Mouse (Mus musculus): ENCODE data around the gene Cdk8. TPM values are rescaled to one million over a fixed set of nuclear protein-coding genes. Genes with fewer than 3 reads are reported as not detected.

Cdk8 gene
- polyA plus RNA-seq, 1 experiment from 2014 or later, result 15.8 TPM

DNA sequence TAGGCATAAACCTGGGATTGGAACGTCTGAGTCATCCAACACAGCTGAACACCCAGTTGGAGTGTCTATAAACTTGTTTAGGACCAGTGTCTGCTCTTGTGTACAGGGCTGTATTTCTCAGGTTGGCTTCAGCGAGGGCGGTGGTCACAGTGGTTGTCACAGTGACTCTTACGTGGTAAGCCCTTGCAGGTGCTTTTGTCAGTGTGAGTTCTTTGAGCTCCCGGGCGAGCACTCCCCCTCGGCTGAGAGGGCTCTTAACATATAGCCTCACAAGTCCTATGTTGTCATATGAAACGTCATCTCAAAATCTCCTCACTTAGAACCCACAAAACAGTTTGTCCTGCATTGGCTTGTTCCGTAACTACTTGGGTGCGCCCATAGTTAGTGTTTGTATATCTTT lies 7.2 kb downstream of the Cdk8 start:
- Histone ChIP-seq H3K4me2 (no peak overlapping the region), H3K4me3 (no peak overlapping the region), H3K27ac (no peak overlapping the region), H3K27me3 (no peaks in the 10 kb centered on the region), H3K9ac (no peak overlapping the region), H3K9me3 (replicated peaks) (no peaks in the 10 kb centered on the region), H3K4me1 (peaks cover 11% of the 10 kb centered on the region), H3K36me3 (ENCODE audit: poor library complexity, severe bottlenecking) (no peaks in the 10 kb centered on the region)
- 89% methylated on average over 10 of the region's 10 CpGs for WGBS
- no peak for ATAC-seq

- WGBS, result 94% methylated on average over 2 of the region's 2 CpGs
- no peak for ATAC-seq
- H3K27ac ChIP-seq, result no peak overlapping the region
Observed at GRCm38 (mm10) chr5:146240771-146241170, 9.7 kb downstream of the Cdk8 start.

DNA sequence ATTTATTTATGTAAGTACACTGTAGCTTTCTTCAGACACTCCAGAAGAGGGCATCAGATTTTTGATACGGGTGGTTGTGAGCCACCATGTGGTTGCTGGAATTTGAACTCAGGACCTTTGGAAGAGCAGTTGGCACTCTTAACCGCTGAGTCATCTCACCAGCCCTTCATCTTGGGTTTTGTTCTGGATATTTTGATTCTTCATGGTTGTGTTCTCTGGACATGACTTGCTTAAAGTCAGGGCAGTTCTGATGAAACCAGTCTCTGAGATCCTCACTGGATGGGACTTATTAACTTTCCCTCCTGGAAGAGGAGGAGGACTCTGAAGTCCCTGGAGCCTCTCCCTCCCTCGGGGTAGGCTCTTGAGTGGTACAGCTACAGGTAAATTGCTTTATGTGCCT lies 10.2 kb downstream of the Cdk8 start:
- Histone ChIP-seq H3K27ac (no peak overlapping the region), H3K9me3 (replicated peaks) (no peaks in the 10 kb centered on the region), H3K4me2 (no peak overlapping the region), H3K4me3 (no peak overlapping the region), H3K4me1 (no peaks in the 10 kb centered on the region), H3K9ac (no peak overlapping the region), H3K36me3 (ENCODE audit: poor library complexity, severe bottlenecking) (no peaks in the 10 kb centered on the region), H3K27me3 (no peaks in the 10 kb centered on the region)
- 94% methylated on average over 3 of the region's 3 CpGs for WGBS
- ATAC-seq, result no peak

More at GRCm38 (mm10) chr5:146240771-146241170, 9.7 kb downstream of the Cdk8 start:
- no peak overlapping the region for H3K9ac ChIP-seq
- no peaks in the 10 kb centered on the region for H3K36me3 ChIP-seq (ENCODE audit: poor library complexity, severe bottlenecking)
- no peak overlapping the region for H3K4me2 ChIP-seq
- no peaks in the 10 kb centered on the region for H3K4me1 ChIP-seq
- no peaks in the 10 kb centered on the region for H3K27me3 ChIP-seq
- H3K9me3 ChIP-seq (replicated peaks), result no peaks in the 10 kb centered on the region
- H3K4me3 ChIP-seq, result no peak overlapping the region

DNA sequence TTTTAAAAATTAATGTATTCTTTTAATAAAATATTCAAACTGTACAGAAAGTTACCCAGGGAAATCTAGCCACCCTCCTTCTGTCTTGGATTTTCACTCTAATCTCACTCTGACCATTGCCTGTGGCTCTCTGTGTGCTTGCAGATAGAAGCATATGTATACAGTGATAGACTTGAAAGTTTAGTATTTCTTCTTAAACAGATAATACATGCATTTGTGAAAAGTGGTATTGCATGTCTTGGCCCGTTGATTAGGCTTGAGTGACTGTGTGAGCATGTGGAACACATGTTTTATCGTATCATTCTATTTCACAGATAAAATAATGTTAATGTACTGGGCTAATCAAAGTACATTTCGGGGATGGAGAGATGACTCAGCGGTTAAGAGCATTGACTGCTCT lies 14.2 kb downstream of the Cdk8 start:
- H3K9ac ChIP-seq, result no peak overlapping the region
- peaks cover 7% of the 10 kb centered on the region; the same call in 1 of the 2 replicates for H3K36me3 ChIP-seq (ENCODE audit: poor library complexity, severe bottlenecking)
- WGBS, result 98% methylated on average over 4 of the region's 4 CpGs
- no peak overlapping the region for H3K27ac ChIP-seq
- no peaks in the 10 kb centered on the region for H3K4me1 ChIP-seq
- no peak for ATAC-seq
- no peaks in the 10 kb centered on the region for H3K9me3 ChIP-seq (replicated peaks)
- no peak overlapping the region for H3K4me3 ChIP-seq
- no peak overlapping the region for H3K4me2 ChIP-seq
- H3K27me3 ChIP-seq, result no peaks in the 10 kb centered on the region

GRCm38 (mm10) chr5:146245646-146246370 lies 14.8 kb downstream of the Cdk8 start:
- ATAC-seq, result no peak
- Histone ChIP-seq H3K27ac (no peak overlapping the region), H3K9ac (no peak overlapping the region), H3K9me3 (replicated peaks) (no peaks in the 10 kb centered on the region), H3K36me3 (ENCODE audit: poor library complexity, severe bottlenecking) (peaks cover 7% of the 10 kb centered on the region; the same call in 1 of the 2 replicates), H3K4me2 (no peak overlapping the region), H3K4me3 (no peak overlapping the region), H3K4me1 (no peaks in the 10 kb centered on the region), H3K27me3 (no peaks in the 10 kb centered on the region)
- 93% methylated on average over 7 of the region's 7 CpGs for WGBS

GRCm38 (mm10) chr5:146246386-146246785 lies 15.4 kb downstream of the Cdk8 start:
- no peak for ATAC-seq
- H3K27ac ChIP-seq, result no peak overlapping the region
- no peaks in the 10 kb centered on the region for H3K4me1 ChIP-seq

GRCm38 (mm10) chr5:146247709-146248108 lies 16.7 kb downstream of the Cdk8 start:
- Histone ChIP-seq H3K27me3 (no peaks in the 10 kb centered on the region), H3K9ac (no peak overlapping the region), H3K4me3 (no peak overlapping the region), H3K4me2 (no peak overlapping the region), H3K36me3 (ENCODE audit: poor library complexity, severe bottlenecking) (peaks cover 7% of the 10 kb centered on the region; the same call in 1 of the 2 replicates), H3K4me1 (no peaks in the 10 kb centered on the region), H3K9me3 (replicated peaks) (no peaks in the 10 kb centered on the region), H3K27ac (no peak overlapping the region)
- no peak for ATAC-seq
- 47% methylated on average over 5 of the region's 5 CpGs for WGBS

More at GRCm38 (mm10) chr5:146246386-146246785, 15.4 kb downstream of the Cdk8 start:
- Histone ChIP-seq H3K4me3 (no peak overlapping the region), H3K9me3 (replicated peaks) (no peaks in the 10 kb centered on the region), H3K36me3 (ENCODE audit: poor library complexity, severe bottlenecking) (peaks cover 7% of the 10 kb centered on the region; the same call in 1 of the 2 replicates), H3K27me3 (no peaks in the 10 kb centered on the region), H3K4me2 (no peak overlapping the region), H3K9ac (no peak overlapping the region)
- WGBS, result 93% methylated on average over 1 of the region's 1 CpGs

DNA sequence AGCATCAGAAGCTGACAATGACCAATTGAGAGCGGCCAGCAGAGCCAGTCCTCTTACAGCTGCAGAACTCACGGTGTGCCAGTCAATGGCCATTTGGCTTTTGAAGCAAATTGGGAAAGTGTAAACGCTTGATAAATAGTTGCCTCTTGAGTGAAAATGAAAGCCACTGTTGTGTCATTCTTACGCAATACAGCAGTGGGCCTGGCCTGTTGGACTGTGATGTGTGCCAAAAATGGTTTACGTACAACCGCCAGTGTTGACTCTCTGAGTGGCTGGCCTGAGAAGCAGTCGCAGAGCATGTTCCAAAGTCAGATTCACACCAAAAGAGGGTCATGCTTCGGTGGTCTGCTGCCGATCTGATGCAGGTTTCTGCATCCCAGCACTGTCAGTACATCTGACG lies 17.7 kb downstream of the Cdk8 start:
- H3K27ac ChIP-seq, result no peak overlapping the region
- H3K27me3 ChIP-seq, result no peaks in the 10 kb centered on the region
- H3K9ac ChIP-seq, result no peak overlapping the region
- H3K4me2 ChIP-seq, result no peak overlapping the region
- H3K4me1 ChIP-seq, result no peaks in the 10 kb centered on the region
- ATAC-seq, result no peak
- H3K36me3 ChIP-seq (ENCODE audit: poor library complexity, severe bottlenecking), result peaks cover 7% of the 10 kb centered on the region; the same call in 1 of the 2 replicates
- 89% methylated on average over 10 of the region's 10 CpGs for WGBS
- H3K4me3 ChIP-seq, result no peak overlapping the region
- no peaks in the 10 kb centered on the region for H3K9me3 ChIP-seq (replicated peaks)

- no peak overlapping the region for H3K9ac ChIP-seq
- H3K27ac ChIP-seq, result no peak overlapping the region
- H3K27me3 ChIP-seq, result no peaks in the 10 kb centered on the region
- no peak overlapping the region for H3K4me3 ChIP-seq
- no peak for ATAC-seq
- H3K9me3 ChIP-seq (replicated peaks), result no peaks in the 10 kb centered on the region
- H3K4me2 ChIP-seq, result no peak overlapping the region
- peaks cover 7% of the 10 kb centered on the region; the same call in 1 of the 2 replicates for H3K36me3 ChIP-seq (ENCODE audit: poor library complexity, severe bottlenecking)
- WGBS, result 95% methylated on average over 12 of the region's 12 CpGs
- no peaks in the 10 kb centered on the region for H3K4me1 ChIP-seq
Observed at GRCm38 (mm10) chr5:146250369-146251075, 19.5 kb downstream of the Cdk8 start.

GRCm38 (mm10) chr5:146251663-146252429 lies 20.8 kb downstream of the Cdk8 start:
- Histone ChIP-seq H3K9me3 (replicated peaks) (no peaks in the 10 kb centered on the region), H3K36me3 (ENCODE audit: poor library complexity, severe bottlenecking) (peaks cover 8% of the 10 kb centered on the region; the same call in 1 of the 2 replicates), H3K27ac (no peak overlapping the region), H3K4me2 (no peak overlapping the region), H3K4me3 (no peak overlapping the region), H3K9ac (no peak overlapping the region), H3K4me1 (no peaks in the 10 kb centered on the region), H3K27me3 (no peaks in the 10 kb centered on the region)
- WGBS, result 97% methylated on average over 5 of the region's 5 CpGs
- no peak for ATAC-seq

DNA sequence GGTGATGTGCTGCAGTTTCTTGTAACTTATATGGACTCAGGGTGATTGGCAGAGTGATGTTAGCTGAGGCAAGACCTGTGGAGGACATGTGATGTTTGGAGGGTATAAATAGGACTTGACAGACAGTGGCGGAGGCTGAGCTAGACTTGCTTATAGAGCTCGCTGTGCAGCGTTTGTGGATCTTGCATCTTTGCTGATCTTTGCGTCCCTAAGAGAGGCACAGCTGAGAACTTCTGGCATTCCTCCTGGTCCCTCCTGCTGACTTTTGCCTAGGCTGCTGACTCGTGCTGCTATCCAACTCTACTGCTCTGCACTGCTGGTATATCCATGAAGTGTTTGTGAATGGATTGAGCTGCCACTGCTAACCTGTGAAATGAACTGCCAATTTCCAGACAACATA lies 22.6 kb downstream of the Cdk8 start:
- Histone ChIP-seq H3K27ac (no peak overlapping the region), H3K27me3 (no peaks in the 10 kb centered on the region), H3K9me3 (replicated peaks) (no peaks in the 10 kb centered on the region), H3K36me3 (ENCODE audit: poor library complexity, severe bottlenecking) (peaks cover 15% of the 10 kb centered on the region), H3K4me1 (no peaks in the 10 kb centered on the region), H3K4me3 (no peak overlapping the region), H3K9ac (no peak overlapping the region), H3K4me2 (no peak overlapping the region)
- WGBS, result 87% methylated on average over 5 of the region's 5 CpGs
- ATAC-seq, result no peak

DNA sequence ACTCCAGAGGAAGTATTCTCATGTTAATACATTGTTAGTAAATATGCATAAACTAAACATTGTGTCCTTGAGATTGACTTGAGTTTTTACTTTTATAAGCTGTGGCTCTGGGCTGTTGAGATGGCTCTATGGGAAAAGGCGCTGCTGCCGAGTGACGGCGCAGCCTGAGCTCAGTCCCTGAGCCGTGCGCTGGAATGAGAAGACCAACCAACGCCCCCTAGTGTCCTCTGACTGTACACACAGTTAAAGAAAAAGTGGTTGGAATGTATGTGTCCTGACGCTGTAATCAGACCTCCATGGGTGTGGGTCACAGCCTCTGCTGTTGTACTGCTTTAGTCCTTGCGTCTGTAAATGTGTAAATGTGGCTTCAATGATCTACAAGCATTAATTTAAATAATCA lies 29.0 kb downstream of the Cdk8 start:
- Histone ChIP-seq H3K36me3 (ENCODE audit: poor library complexity, severe bottlenecking) (peaks cover 30% of the 10 kb centered on the region), H3K9ac (no peak overlapping the region), H3K9me3 (replicated peaks) (no peaks in the 10 kb centered on the region), H3K4me1 (no peaks in the 10 kb centered on the region), H3K27ac (no peak overlapping the region), H3K4me2 (no peak overlapping the region), H3K4me3 (no peak overlapping the region), H3K27me3 (no peaks in the 10 kb centered on the region)
- 61% methylated on average over 9 of the region's 9 CpGs for WGBS
- no peak for ATAC-seq

Measured in forebrain, embryonic 13.5 days (tissue).